Mouse (Mus musculus) spleen, postnatal 36 days (tissue): ENCODE data around the gene Rhobtb3.
"Not testable (repeated sequence)": the region's sequence is repeated elsewhere in the genome, so short reads cannot be mapped to it uniquely, and the experiment has no call there.

ENCODE experiments used
- DNase-seq, 2 experiments: peaks; one replicate each; pipeline ENCODE4 v3.0.0; 2022; ENCODE audit warnings: low spot score in 2 of 2, mixed read lengths in 1 of 2

The Rhobtb3 gene

GRCm38 (mm10) chr13:75929071-75929470, 14.7 kb downstream of the Rhobtb3 start:
- DNase-seq: not testable (repeated sequence)

- no peak for DNase-seq
Measured at GRCm38 (mm10) chr13:75927951-75928350, 15.8 kb downstream of the Rhobtb3 start.

- no peak for DNase-seq
Measured at GRCm38 (mm10) chr13:75914151-75914550, 29.6 kb downstream of the Rhobtb3 start.

- DNase-seq: no peak
Measured at GRCm38 (mm10) chr13:75908187-75908586, 35.5 kb downstream of the Rhobtb3 start.

GRCm38 (mm10) chr13:75907133-75907532, 36.6 kb downstream of the Rhobtb3 start:
- DNase-seq: no peak

GRCm38 (mm10) chr13:75904660-75905059, 39.1 kb downstream of the Rhobtb3 start:
- DNase-seq: no peak

- not testable (repeated sequence) for DNase-seq
Measured at GRCm38 (mm10) chr13:75900928-75901327, 42.8 kb downstream of the Rhobtb3 start.

GRCm38 (mm10) chr13:75892876-75893275, 50.8 kb downstream of the Rhobtb3 start:
- peak in 1 of 2 experiments; percentile 6 for DNase-seq

- no peak for DNase-seq
Measured at GRCm38 (mm10) chr13:75892291-75892690, 51.4 kb downstream of the Rhobtb3 start.

- no peak for DNase-seq
Measured at GRCm38 (mm10) chr13:75891868-75892267, 51.9 kb downstream of the Rhobtb3 start.

- no peak for DNase-seq
Measured at GRCm38 (mm10) chr13:75883792-75884191, 59.9 kb downstream of the Rhobtb3 start.

GRCm38 (mm10) chr13:75880501-75880900, 63.2 kb downstream of the Rhobtb3 start:
- DNase-seq: no peak

GRCm38 (mm10) chr13:75879756-75880155, 64.0 kb downstream of the Rhobtb3 start:
- DNase-seq: no peak

- DNase-seq: peak in 1 of 2 experiments; percentile 25
Measured at GRCm38 (mm10) chr13:75877907-75878306, 65.8 kb downstream of the Rhobtb3 start.

- DNase-seq: no peak
Measured at GRCm38 (mm10) chr13:75876592-75876991, 67.1 kb downstream of the Rhobtb3 start.

GRCm38 (mm10) chr13:75876188-75876587, 67.5 kb downstream of the Rhobtb3 start:
- DNase-seq: not testable (repeated sequence)

GRCm38 (mm10) chr13:75874608-75875376, 68.9 kb downstream of the Rhobtb3 start:
- DNase-seq: no peak

- DNase-seq: no peak
Measured at GRCm38 (mm10) chr13:75867876-75868275, 75.8 kb downstream of the Rhobtb3 start.

- DNase-seq: peak; percentile 29 to 52
Measured at GRCm38 (mm10) chr13:75865486-75866184, 78.1 kb downstream of the Rhobtb3 start.

- DNase-seq: no peak
Measured at GRCm38 (mm10) chr13:75859264-75859844, 84.4 kb downstream of the Rhobtb3 start.

- no peak for DNase-seq
Measured at GRCm38 (mm10) chr13:75853118-75853517, 90.6 kb downstream of the Rhobtb3 start.

GRCm38 (mm10) chr13:75852027-75852426, 91.7 kb downstream of the Rhobtb3 start:
- DNase-seq: no peak

- DNase-seq: no peak
Measured at GRCm38 (mm10) chr13:75847027-75847426, 96.7 kb downstream of the Rhobtb3 start.
